Mouse (Mus musculus) hindbrain, embryonic 13.5 days (tissue): ENCODE measurements around the gene Sox6. TPM values are rescaled to one million over a fixed set of nuclear protein-coding genes. Genes with fewer than 3 reads are reported as not detected.

Experiments used
- ATAC-seq: fragments of 200-750 bp; cut with Nextera tagmentation; 2 replicates; pipeline ENCODE4 v1.8.0; 2017; ENCODE audit warnings: moderate TSS enrichment; ENCODE audit not compliant: low FRiP score
- H3K27ac ChIP-seq: fragments of 300-500 bp; sonication (generic); 2 replicates; pipeline ENCODE4 v1.5.1; 2015; ENCODE audit warnings: inconsistent platforms, mild to moderate bottlenecking, moderate library complexity
- H3K27me3 ChIP-seq: fragments of 300-500 bp; sonication (generic); 2 replicates; pipeline ENCODE4 v1.6.1; 2015; ENCODE audit warnings: mild to moderate bottlenecking, inconsistent platforms
- H3K36me3 ChIP-seq: fragments of 300-500 bp; sonication (generic); 2 replicates; pipeline ENCODE4 v1.6.1; 2015; ENCODE audit warnings: mild to moderate bottlenecking, inconsistent platforms
- H3K4me1 ChIP-seq: fragments of 300-500 bp; sonication (generic); replicated peaks from 2 replicates; pipeline ENCODE4 v1.6.1; 2015; ENCODE audit warnings: inconsistent platforms
- H3K4me2 ChIP-seq: fragments of 300-500 bp; sonication (generic); 2 replicates; pipeline ENCODE4 v1.6.1; 2015; ENCODE audit warnings: inconsistent platforms, mild to moderate bottlenecking, moderate library complexity
- H3K4me3 ChIP-seq: fragments of 300-500 bp; sonication (generic); 2 replicates; pipeline ENCODE4 v1.5.1; 2015; ENCODE audit warnings: mild to moderate bottlenecking, inconsistent platforms
- H3K9ac ChIP-seq: fragments of 300-500 bp; sonication (generic); 2 replicates; pipeline ENCODE4 v1.6.1; 2015; ENCODE audit warnings: mild to moderate bottlenecking, inconsistent platforms
- H3K9me3 ChIP-seq: fragments of 300-500 bp; sonication (generic); 2 replicates; pipeline ENCODE4 v1.6.1; 2016; ENCODE audit warnings: inconsistent platforms
- WGBS: fragments of 180-500 bp; shearing (Covaris S2); methylation state at CpG from one replicate; pipeline ENCODE4 v1.1.7; 2015; 5-methylcytosine and 5-hydroxymethylcytosine counted together
- polyA plus RNA-seq: library from polyadenylated mRNA; unstranded; fragments of >200 nt; fragmentation: Nextera tagmentation; extraction: Ambion mirVana; gene quantifications from 2 replicates; pipeline ENCODE4 v1.2.1, GENCODE M21; 2015

Sox6 gene
- polyA plus RNA-seq, 1 experiment from 2014 or later, result 42.1 TPM

DNA sequence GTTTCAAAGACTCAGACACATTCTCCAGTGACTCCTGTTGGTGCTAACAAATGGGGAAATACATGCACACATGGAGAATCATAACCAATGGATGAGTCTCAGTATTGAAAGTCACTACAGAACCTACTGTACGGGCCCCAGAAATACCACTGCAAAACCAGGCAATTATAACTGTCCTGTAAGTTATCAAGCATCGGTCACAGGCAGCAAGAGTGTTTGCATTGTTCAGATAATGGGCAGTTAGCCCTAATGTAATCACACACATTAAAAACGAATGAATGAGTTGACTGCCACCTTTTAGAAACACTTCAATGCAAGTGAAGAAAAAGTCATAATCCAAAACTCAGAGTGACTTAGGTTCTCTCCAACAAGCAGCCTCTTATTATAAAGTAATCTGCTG lies 235.3 kb downstream of the Sox6 start:
- H3K4me1 ChIP-seq, result no peaks in the 10 kb centered on the region
- H3K27ac ChIP-seq, result no peak overlapping the region
- H3K4me2 ChIP-seq, result no peak overlapping the region
- H3K9me3 ChIP-seq, result no peaks in the 10 kb centered on the region
- H3K9ac ChIP-seq, result no peak overlapping the region
- no peaks in the 10 kb centered on the region for H3K27me3 ChIP-seq
- ATAC-seq, result no peak
- WGBS, result 74% methylated on average over 3 of the region's 3 CpGs
- H3K36me3 ChIP-seq, result no peaks in the 10 kb centered on the region
- no peak overlapping the region for H3K4me3 ChIP-seq

DNA sequence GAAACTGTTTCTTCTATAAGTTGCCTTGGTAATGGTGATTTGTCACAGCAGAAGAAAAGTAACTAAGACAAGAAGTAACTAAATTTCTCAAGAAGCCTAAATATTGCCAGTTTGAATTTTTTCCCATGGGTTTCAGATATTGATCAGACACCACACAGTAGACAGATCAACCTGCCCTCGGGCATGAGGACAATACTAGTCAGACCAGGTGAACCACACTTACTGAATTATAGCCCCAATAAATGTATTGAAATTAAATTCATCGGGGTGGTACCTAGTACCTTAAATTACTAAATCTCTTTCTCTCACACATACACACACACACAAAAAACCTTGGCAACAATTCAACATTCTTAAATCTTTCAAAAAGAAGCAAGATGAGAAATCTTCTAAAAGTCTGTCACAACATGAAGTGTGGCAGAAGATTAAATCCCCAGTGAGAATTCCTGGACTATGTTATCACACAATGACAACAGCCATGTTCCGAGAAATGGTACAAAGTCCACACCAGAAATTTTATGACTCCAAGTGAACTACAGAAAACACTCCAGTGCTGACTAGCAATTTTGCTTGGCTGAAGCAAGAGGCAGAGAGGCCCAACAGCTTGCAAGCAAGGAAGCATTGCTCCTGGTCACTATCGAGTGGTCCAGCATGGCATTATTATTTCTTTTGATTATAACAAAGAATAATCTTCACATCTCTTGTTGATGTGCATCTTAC lies 244.3 kb downstream of the Sox6 start:
- H3K9ac ChIP-seq, result no peak overlapping the region
- no peaks in the 10 kb centered on the region for H3K36me3 ChIP-seq
- no peaks in the 10 kb centered on the region for H3K4me1 ChIP-seq
- no peak for ATAC-seq
- no peak overlapping the region for H3K4me3 ChIP-seq
- no peak overlapping the region for H3K27ac ChIP-seq
- WGBS, result 95% methylated on average over 4 of the region's 4 CpGs
- no peaks in the 10 kb centered on the region for H3K9me3 ChIP-seq
- H3K4me2 ChIP-seq, result no peak overlapping the region
- no peaks in the 10 kb centered on the region for H3K27me3 ChIP-seq

DNA sequence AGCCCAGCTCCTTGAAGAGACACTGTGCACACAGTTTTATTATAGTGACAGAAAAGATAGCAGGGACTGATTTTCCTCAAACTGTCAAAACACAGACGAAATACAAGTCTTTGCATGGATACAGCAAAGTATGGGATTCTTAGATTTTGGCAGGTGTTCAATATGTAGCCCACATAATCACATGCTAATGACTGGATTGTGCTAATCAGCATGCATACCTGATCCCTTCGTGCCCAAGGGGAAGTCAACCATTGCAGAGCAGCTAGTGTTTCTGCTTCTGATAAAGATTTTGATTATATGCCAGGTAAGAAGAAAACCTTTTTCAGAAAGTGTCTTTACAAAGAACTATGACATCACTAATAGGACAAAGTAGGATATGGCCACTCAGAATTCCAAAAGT lies 245.8 kb downstream of the Sox6 start:
- Histone ChIP-seq H3K4me1 (no peaks in the 10 kb centered on the region), H3K27ac (no peak overlapping the region), H3K36me3 (no peaks in the 10 kb centered on the region), H3K27me3 (no peaks in the 10 kb centered on the region), H3K4me2 (no peak overlapping the region), H3K9me3 (no peaks in the 10 kb centered on the region), H3K9ac (no peak overlapping the region), H3K4me3 (no peak overlapping the region)
- 52% methylated on average over 2 of the region's 2 CpGs for WGBS
- ATAC-seq, result no peak

DNA sequence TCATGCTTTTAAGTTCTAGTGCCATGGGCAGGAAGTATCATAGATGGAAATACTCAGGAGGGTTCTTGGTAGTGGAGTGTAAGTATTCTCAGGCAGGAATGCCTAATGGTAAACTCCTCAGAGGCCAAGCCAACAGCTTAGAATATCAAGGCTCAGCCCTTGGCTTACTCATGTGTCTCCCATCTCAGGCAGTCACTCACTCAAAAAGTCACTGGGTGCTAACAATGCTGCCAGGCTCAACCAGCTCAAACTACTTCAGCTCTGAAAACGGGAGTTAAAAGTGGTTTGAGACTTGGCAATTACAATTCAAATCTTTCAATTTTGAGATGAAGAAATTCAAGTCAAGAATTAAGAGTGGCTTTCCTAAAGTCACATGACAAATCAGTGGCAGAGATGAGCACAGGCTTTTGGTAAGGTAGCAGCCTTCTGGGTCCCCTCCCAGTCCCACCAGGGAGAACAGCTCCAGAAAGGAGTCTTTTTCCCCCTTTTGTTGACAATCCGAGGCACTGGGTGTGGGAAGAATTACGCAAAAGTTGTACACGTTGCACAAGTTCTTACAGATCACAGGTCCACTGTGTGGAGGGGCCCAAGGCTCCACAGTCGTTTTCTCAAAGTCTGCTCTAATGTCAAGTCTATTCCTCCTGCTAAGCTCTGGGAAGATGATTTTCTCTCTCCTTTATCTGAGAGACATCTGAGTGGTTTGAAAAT lies 249.3 kb downstream of the Sox6 start:
- Histone ChIP-seq H3K4me3 (no peak overlapping the region), H3K27ac (no peak overlapping the region), H3K36me3 (no peaks in the 10 kb centered on the region), H3K4me2 (no peak overlapping the region), H3K9me3 (no peaks in the 10 kb centered on the region), H3K27me3 (no peaks in the 10 kb centered on the region), H3K4me1 (no peaks in the 10 kb centered on the region), H3K9ac (no peak overlapping the region)
- WGBS, result 84% methylated on average over 5 of the region's 5 CpGs
- no peak for ATAC-seq

DNA sequence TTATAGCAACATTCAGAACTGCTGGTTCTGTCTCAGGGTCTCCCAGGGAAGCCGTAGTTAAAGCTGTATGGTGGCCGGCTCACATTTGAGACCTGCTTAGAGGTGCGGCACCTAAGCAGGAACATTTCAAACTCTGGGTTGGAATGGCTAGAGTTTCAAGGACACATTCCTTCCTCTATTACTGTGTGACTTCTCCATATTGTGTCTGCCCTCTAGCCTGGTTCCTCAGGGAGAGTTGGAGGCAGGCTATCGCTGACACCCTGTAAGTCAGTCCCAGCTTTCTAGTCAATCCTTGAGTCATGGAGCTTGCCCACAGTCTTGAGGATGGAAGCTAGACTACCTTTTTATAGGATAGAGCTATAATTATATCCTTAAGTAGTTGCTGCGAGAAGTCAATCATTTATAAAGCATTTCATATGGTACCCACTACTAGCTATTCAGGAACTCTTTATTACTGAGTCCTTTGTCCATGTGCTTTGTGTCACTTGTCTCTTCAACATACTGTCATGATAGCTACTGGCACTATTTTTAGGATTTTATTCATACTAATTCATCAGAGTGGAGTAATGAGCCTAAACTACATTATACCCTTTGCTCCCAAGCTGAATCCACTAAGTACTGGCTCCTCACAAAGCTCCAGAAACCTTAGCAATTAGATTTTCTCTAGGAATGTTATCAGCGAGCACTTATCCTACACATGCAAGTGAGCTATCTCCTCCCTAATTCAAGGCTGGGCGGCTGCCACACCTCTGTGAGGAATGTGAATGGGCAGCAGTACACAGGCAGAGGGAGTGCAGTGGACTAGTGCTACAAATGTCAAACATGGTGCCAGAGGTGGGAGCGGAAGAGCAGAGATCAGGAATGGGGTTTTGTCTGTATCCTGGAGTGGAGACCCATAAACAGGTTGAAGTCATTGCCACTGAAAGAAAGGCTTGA lies 254.3 kb downstream of the Sox6 start:
- Histone ChIP-seq H3K4me1 (no peaks in the 10 kb centered on the region), H3K9ac (no peak overlapping the region), H3K4me3 (no peak overlapping the region), H3K27me3 (no peaks in the 10 kb centered on the region), H3K4me2 (no peak overlapping the region), H3K9me3 (no peaks in the 10 kb centered on the region), H3K36me3 (no peaks in the 10 kb centered on the region), H3K27ac (no peak overlapping the region)
- 93% methylated on average over 8 of the region's 8 CpGs for WGBS
- ATAC-seq, result no peak

DNA sequence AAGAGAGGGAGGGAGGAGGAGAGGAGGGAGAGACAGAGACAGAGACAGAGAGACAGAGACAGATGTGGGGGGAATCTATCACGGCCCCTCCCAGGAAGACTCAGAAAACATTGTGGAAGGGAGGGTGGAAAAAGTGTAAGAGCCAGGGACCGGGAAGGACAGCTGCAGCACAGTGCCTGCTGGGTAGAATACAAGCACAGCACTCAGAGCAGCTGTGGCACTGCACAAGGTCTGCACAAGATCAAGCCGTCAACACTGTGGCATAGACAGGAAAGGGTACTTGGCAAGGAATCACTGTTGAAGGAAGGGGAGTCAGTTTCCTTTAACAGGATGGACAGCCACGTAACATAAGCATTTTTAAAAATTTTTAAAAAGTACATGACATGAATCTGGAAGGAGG lies 258.4 kb downstream of the Sox6 start:
- no peak overlapping the region for H3K4me2 ChIP-seq
- H3K9me3 ChIP-seq, result no peaks in the 10 kb centered on the region
- no peak overlapping the region for H3K9ac ChIP-seq
- H3K4me3 ChIP-seq, result no peak overlapping the region
- H3K27ac ChIP-seq, result no peak overlapping the region
- no peaks in the 10 kb centered on the region for H3K27me3 ChIP-seq
- ATAC-seq, result no peak
- WGBS, result 83% methylated on average over 4 of the region's 4 CpGs
- no peaks in the 10 kb centered on the region for H3K36me3 ChIP-seq
- H3K4me1 ChIP-seq, result peaks cover 4% of the 10 kb centered on the region; the same call in 1 of the 2 replicates

DNA sequence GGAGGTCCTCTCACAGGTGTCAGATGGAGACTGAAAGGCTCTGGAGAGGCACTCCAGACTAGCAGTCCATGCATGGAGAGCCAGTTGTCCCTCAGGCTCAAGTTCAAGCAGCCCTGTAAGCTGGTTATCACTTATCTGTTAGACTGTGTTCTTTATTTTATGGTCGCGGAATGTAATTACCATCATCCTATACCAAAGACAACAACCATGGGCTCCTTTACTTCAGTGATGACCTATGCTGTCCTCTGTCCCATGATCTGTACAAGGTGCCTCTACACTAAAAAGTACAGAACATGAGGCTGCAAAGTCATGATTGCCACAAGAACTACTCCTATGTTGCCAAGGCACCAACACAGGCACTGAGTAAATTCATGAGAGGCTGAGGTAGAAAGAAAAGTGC lies 259.1 kb downstream of the Sox6 start:
- no peaks in the 10 kb centered on the region for H3K27me3 ChIP-seq
- H3K4me1 ChIP-seq, result peaks cover 4% of the 10 kb centered on the region; the same call in 1 of the 2 replicates
- no peaks in the 10 kb centered on the region for H3K9me3 ChIP-seq
- no peak overlapping the region for H3K9ac ChIP-seq
- no peak overlapping the region for H3K4me2 ChIP-seq
- H3K36me3 ChIP-seq, result no peaks in the 10 kb centered on the region
- H3K27ac ChIP-seq, result no peak overlapping the region
- no peak for ATAC-seq
- H3K4me3 ChIP-seq, result no peak overlapping the region
- WGBS, result 96% methylated on average over 2 of the region's 2 CpGs

DNA sequence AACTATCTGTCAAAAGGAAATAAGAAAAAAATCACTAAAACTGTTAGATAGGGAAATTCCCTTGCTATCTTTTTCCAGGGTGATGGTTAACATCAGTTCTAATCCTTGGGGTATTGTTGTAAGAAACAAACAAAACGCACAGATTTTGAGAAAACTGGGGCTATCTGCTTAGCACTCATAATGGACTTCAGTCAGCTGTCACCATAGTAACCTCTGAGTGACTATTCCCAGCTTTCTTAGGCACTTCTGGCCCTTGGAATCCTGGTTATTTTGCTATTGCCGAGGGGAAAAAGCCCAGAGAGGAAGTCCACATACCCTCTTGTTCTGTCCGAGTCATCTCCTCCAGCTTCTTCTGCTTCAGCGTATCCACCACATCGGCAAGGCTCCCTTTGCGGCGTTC lies 261.9 kb downstream of the Sox6 start:
- H3K36me3 ChIP-seq, result no peaks in the 10 kb centered on the region
- H3K9ac ChIP-seq, result no peak overlapping the region
- peaks cover 4% of the 10 kb centered on the region; the same call in 1 of the 2 replicates for H3K4me1 ChIP-seq
- no peak overlapping the region for H3K4me3 ChIP-seq
- no peaks in the 10 kb centered on the region for H3K9me3 ChIP-seq
- H3K4me2 ChIP-seq, result no peak overlapping the region
- no peak overlapping the region for H3K27ac ChIP-seq
- H3K27me3 ChIP-seq, result no peaks in the 10 kb centered on the region
- WGBS, result 57% methylated on average over 7 of the region's 7 CpGs
- no peak for ATAC-seq

DNA sequence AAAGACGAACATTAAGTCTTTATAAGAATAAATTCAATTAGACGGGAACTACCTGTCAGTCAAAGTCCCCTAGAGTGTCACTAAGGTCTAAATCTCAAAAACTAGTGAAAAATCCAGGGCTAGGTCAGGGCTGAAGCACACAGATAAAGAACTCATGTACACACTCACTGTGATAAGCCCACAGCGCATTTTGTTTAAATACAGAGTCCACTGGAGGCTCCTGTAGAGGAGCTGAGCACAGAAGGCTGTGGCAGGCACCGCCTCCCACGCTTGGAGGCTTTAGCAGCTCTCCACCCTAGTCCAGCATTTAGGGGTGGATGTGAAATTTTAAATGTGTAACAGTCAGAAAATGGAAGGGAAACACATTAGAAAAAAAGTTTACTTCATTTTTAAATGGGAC lies 262.3 kb downstream of the Sox6 start:
- H3K4me1 ChIP-seq, result peaks cover 4% of the 10 kb centered on the region; the same call in 1 of the 2 replicates
- H3K4me3 ChIP-seq, result no peak overlapping the region
- no peaks in the 10 kb centered on the region for H3K36me3 ChIP-seq
- WGBS, result 50% methylated on average over 5 of the region's 5 CpGs
- ATAC-seq, result no peak
- no peaks in the 10 kb centered on the region for H3K9me3 ChIP-seq
- H3K27me3 ChIP-seq, result no peaks in the 10 kb centered on the region
- no peak overlapping the region for H3K27ac ChIP-seq
- H3K9ac ChIP-seq, result no peak overlapping the region
- no peak overlapping the region for H3K4me2 ChIP-seq

DNA sequence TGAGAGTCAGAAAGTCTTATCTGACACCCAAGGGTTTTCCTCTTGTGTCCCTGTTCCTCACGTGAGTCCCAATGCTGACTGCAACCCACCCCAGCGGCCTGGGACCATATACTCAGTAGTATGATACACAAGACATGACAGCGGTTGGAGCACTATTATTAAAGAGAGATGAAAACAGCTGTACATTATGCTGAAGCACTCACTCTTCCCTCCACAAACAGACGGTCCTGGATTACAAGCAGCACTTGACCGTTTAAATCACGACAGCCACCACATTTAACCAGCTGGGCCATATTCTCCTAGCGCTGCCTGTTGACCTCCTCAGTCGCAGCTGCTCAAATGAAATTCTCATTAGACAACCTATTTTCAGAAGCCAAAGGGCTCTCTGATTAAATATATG lies 272.3 kb downstream of the Sox6 start:
- Histone ChIP-seq H3K9me3 (no peaks in the 10 kb centered on the region), H3K4me1 (no peaks in the 10 kb centered on the region), H3K27me3 (no peaks in the 10 kb centered on the region), H3K4me3 (no peak overlapping the region), H3K27ac (no peak overlapping the region), H3K9ac (no peak overlapping the region), H3K36me3 (no peaks in the 10 kb centered on the region), H3K4me2 (no peak overlapping the region)
- WGBS, result 87% methylated on average over 8 of the region's 8 CpGs
- no peak for ATAC-seq

DNA sequence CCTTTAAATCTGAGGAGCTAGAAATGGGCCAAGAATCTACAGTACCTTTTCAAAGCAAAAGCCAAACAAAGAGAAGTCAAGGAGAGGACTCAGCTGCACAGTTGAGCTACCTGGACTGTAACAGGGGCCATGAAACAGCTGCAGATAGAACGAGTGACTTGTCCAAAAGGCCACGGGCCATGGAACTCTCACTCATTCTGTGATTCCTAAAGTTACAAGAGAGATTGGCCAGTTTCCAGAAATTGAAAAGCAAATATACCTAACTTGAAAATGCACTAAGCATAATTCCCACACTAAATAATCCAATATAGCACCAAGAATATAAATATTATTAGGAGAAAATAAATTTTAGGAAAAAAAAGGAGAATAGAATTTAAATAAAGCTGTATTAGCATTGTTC lies 274.7 kb downstream of the Sox6 start:
- Histone ChIP-seq H3K4me1 (no peaks in the 10 kb centered on the region), H3K9me3 (no peaks in the 10 kb centered on the region), H3K27ac (no peak overlapping the region), H3K4me3 (no peak overlapping the region), H3K4me2 (no peak overlapping the region), H3K27me3 (no peaks in the 10 kb centered on the region), H3K36me3 (no peaks in the 10 kb centered on the region), H3K9ac (no peak overlapping the region)
- ATAC-seq, result no peak
- 76% methylated on average over 2 of the region's 2 CpGs for WGBS

DNA sequence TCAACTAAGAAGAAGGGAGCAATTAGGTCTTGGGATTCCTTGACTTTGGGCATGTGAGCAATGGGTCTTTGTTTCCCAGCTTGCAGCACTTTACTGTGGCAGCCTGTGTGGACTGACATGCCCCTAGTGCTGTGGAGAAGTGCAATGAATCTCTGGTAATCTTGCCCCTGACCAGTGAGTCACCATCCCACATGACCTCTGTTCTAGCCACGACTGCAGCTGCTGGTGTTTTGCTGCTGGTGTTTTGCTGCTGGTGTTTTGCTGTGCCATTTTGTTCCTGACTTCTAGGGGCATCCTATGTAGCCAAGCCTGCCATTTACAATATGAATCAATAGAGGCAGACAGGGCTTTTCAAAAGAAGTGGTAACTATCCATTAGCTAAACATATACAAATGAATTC lies 280.4 kb downstream of the Sox6 start:
- Histone ChIP-seq H3K4me2 (no peak overlapping the region), H3K9me3 (no peaks in the 10 kb centered on the region), H3K27me3 (no peaks in the 10 kb centered on the region), H3K27ac (no peak overlapping the region), H3K9ac (no peak overlapping the region), H3K4me1 (no peaks in the 10 kb centered on the region), H3K36me3 (no peaks in the 10 kb centered on the region), H3K4me3 (no peak overlapping the region)
- 40% methylated on average over 1 of the region's 1 CpGs for WGBS
- ATAC-seq, result no peak
